Mouse (Mus musculus): Measurements from ENCODE around the gene Hivep3.

DNA sequence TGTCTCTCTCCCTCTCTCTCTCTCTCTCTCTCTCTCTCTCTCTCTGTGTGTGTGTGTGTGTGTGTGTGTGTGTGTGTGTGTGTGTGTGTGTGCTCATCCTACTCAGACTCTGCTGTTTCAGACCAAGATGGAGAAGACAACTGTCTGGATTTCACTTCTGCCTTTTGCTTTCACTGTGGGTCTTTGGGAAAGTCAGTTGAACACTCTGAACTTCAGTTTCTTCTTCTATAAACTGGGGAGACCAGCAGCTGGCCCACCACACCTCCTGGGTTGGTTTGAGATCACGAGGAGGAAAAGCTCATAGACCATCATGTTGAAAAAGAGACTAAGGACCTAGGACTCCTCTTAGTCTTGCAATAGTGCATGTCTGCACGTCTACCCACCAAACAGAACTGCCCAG, 246.3 kb downstream of the Hivep3 start:
- TF ChIP-seq POLR2A (IDR thresholded peaks at IDR 0.05; ENCODE audit: control insufficient read depth in 1 of 2, insufficient read depth in 1 of 2, low read depth in 1 of 2, low read length in 2 of 2, poor library complexity in 1 of 2) = no peak
- TF ChIP-seq EP300 (IDR thresholded peaks at IDR 0.05; ENCODE audit: low read depth in 1 of 2, low read length in 2 of 2) = no peak

Data from MEL (cell line).